Mouse (Mus musculus) intestine, embryonic 15.5 days (tissue): ENCODE measurements at regions not wholly inside any gene's neighbourhood (a gene's known extent, or its start where the extent isn't known, plus 50 kb on each side); places are given as distances from the start of the nearest gene placed in this dataset.

Experiments used
- ATAC-seq: fragments of 200-750 bp; cut with Nextera tagmentation; 2 replicates; pipeline ENCODE4 v1.8.0; 2017; ENCODE audit warnings: moderate TSS enrichment, moderate library complexity
- H3K27ac ChIP-seq: fragments of 300-500 bp; sonication (generic); 2 replicates; pipeline ENCODE4 v1.5.1; 2015; ENCODE audit warnings: mild to moderate bottlenecking, inconsistent platforms
- H3K27me3 ChIP-seq: fragments of 300-500 bp; sonication (generic); replicated peaks from 2 replicates; pipeline ENCODE4 v1.6.1; 2015; ENCODE audit warnings: inconsistent platforms
- H3K36me3 ChIP-seq: fragments of 300-500 bp; sonication (generic); 2 replicates; pipeline ENCODE4 v1.6.1; 2015; ENCODE audit warnings: inconsistent platforms
- H3K4me1 ChIP-seq: fragments of 300-500 bp; sonication (generic); replicated peaks from 2 replicates; pipeline ENCODE4 v1.6.1; 2015; ENCODE audit warnings: inconsistent platforms
- H3K4me2 ChIP-seq: fragments of 300-500 bp; sonication (generic); replicated peaks from 2 replicates; pipeline ENCODE4 v1.6.1; 2015; ENCODE audit warnings: mild to moderate bottlenecking, inconsistent platforms
- H3K4me3 ChIP-seq: fragments of 300-500 bp; sonication (generic); replicated peaks from 2 replicates; pipeline ENCODE4 v1.5.1; 2015; ENCODE audit warnings: inconsistent platforms
- H3K9ac ChIP-seq: fragments of 300-500 bp; sonication (generic); 2 replicates; pipeline ENCODE4 v1.6.1; 2015; ENCODE audit warnings: inconsistent platforms
- H3K9me3 ChIP-seq: fragments of 300-500 bp; sonication (generic); 2 replicates; pipeline ENCODE4 v1.6.1; 2016; ENCODE audit warnings: inconsistent platforms
- WGBS: fragments of 180-500 bp; shearing (Covaris S2); methylation state at CpG from one replicate; pipeline ENCODE4 v1.1.7; 2015; 5-methylcytosine and 5-hydroxymethylcytosine counted together

- Histone ChIP-seq H3K27ac (no peak overlapping the region), H3K36me3 (no peaks in the 10 kb centered on the region), H3K4me2 (no peak overlapping the region), H3K27me3 (no peaks in the 10 kb centered on the region), H3K9me3 (no peaks in the 10 kb centered on the region), H3K9ac (no peak overlapping the region), H3K4me3 (no peak overlapping the region), H3K4me1 (0 out of 2 replicates have a peak, but pooled peaks cover 3% of the 10 kb centered on the region)
- 74% methylated on average over 3 of the region's 3 CpGs for WGBS
- no peak for ATAC-seq
Measured at GRCm38 (mm10) chr13:40652916-40653315, 85.3 kb downstream of the Tfap2a start.

DNA sequence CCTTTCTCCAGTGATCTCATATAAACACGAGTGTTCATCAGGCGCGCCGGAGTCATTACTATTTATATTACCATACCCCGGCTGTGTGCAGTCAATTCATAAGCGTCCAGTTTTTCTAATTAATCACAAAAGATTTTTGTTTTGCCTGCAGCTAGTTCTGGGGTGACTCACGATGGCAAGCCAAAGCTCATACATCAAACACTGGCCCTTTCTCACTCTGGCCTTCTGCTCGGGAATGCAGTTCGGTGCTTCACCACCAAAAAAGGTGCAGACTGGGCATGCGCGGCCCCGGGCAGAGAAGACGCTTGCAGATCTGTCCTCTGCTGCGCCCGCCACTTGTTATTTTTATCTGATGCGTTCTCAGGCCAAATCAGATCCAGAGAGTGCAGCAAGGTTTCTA lies 87.1 kb downstream of the Tfap2a start:
- 33% methylated on average over 16 of the region's 16 CpGs for WGBS
- ATAC-seq: peak; percentile 75
- H3K4me2 ChIP-seq: peak overlapping the region; percentile 34; the same call in 1 of the 2 replicates
- H3K9ac ChIP-seq: no peak overlapping the region
- H3K4me3 ChIP-seq: no peak overlapping the region
- no peaks in the 10 kb centered on the region for H3K36me3 ChIP-seq
- H3K27ac ChIP-seq: peak overlapping the region; percentile 13; the same call in 1 of the 2 replicates
- no peaks in the 10 kb centered on the region for H3K9me3 ChIP-seq
- no peaks in the 10 kb centered on the region for H3K27me3 ChIP-seq
- 0 out of 2 replicates have a peak, but pooled peaks cover 3% of the 10 kb centered on the region for H3K4me1 ChIP-seq

- Histone ChIP-seq H3K36me3 (no peaks in the 10 kb centered on the region), H3K9me3 (no peaks in the 10 kb centered on the region), H3K4me1 (0 out of 2 replicates have a peak, but pooled peaks cover 3% of the 10 kb centered on the region), H3K9ac (no peak overlapping the region), H3K27me3 (no peaks in the 10 kb centered on the region), H3K4me3 (no peak overlapping the region), H3K27ac (0 out of 2 replicates have a peak overlapping the region, but pooled peaks have one; percentile 13), H3K4me2 (no peak overlapping the region)
- peak; percentile 49 for ATAC-seq
- 29% methylated on average over 10 of the region's 10 CpGs for WGBS
Measured at GRCm38 (mm10) chr13:40650036-40650709, 88.0 kb downstream of the Tfap2a start.

DNA sequence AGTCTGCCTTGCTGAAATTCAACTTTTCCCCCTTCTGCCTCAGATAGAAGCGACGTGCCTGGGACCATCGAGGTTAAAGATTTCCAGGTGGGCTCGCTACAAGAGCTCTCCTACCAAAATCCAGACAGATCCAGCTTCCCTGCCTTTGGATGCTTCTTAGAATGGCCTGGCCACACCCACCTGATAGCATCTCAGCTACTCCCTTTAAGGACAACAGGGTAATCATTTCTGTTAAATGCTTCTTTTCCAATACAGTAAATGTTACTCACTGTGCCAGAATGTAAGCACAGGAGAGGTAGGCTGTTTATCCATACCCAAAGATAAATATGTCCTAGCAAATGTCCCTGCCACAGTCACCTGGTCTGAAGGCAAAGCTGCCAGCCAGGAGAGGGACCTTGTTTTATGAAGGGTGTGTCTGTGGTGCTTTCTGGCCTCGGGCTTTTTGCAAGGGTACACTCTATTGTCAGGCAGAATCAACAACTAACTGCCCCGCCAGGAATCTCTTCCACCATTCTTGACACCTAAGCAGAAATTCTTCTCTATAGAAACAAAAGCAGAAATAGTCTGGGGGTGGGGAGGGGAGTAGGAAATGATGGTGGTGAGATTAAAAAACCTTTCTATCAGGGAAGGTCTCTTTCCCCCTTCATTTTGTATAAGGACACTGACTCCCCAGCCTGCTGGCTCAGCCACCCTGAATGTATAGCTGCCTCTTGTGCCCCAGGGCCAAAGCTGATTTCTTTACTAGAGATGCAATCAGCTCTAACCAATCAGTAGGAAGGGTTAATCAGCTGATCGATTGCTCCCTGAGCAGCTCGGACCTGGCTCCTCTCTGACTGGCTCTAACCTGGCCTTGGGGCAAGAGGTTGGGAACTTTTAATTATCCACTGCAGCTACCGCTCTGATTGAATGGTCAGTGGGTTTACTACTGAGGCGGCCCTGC lies 88.8 kb downstream of the Tfap2a start:
- ATAC-seq: no peak
- 42% methylated on average over 10 of the region's 10 CpGs for WGBS
- Histone ChIP-seq H3K9me3 (no peaks in the 10 kb centered on the region), H3K27me3 (no peaks in the 10 kb centered on the region), H3K4me2 (no peak overlapping the region), H3K36me3 (no peaks in the 10 kb centered on the region), H3K27ac (no peak overlapping the region), H3K4me1 (0 out of 2 replicates have a peak, but pooled peaks cover 3% of the 10 kb centered on the region), H3K9ac (no peak overlapping the region), H3K4me3 (no peak overlapping the region)

DNA sequence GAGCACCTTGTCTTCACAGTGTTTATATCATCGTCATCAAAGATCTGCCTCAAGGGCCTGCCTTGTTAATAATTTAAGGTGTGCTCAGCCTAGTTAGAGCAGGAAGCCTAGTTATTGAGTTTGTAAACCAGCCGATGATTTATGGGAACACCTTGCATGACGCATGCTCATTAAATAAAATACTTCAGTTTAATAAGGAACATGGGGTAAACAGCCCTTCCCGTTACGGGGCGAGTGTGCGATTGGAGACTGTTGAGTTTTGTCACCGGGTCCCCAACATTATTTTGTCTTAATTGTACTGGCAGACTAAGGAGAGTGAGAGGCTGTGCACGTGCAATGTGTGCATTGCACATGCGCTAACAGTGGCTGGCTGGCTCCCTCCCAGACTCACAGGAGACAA lies 92.0 kb downstream of the Tfap2a start:
- H3K4me3 ChIP-seq: no peak overlapping the region

GRCm38 (mm10) chr13:40645646-40646045 lies 92.5 kb downstream of the Tfap2a start:
- no peak overlapping the region for H3K4me3 ChIP-seq
- WGBS: 84% methylated on average over 3 of the region's 3 CpGs

More for the DNA sequence above, 92.0 kb downstream of the Tfap2a start:
- ATAC-seq: no peak
- 78% methylated on average over 10 of the region's 10 CpGs for WGBS
- no peak overlapping the region for H3K9ac ChIP-seq
- no peak overlapping the region for H3K4me2 ChIP-seq
- H3K27ac ChIP-seq: no peak overlapping the region
- no peaks in the 10 kb centered on the region for H3K36me3 ChIP-seq
- 0 out of 2 replicates have a peak, but pooled peaks cover 3% of the 10 kb centered on the region for H3K4me1 ChIP-seq
- no peaks in the 10 kb centered on the region for H3K9me3 ChIP-seq
- no peaks in the 10 kb centered on the region for H3K27me3 ChIP-seq

GRCm38 (mm10) chr13:40642931-40643330 lies 95.2 kb downstream of the Tfap2a start:
- Histone ChIP-seq H3K27me3 (no peaks in the 10 kb centered on the region), H3K4me1 (no peaks in the 10 kb centered on the region), H3K27ac (no peak overlapping the region), H3K9me3 (no peaks in the 10 kb centered on the region), H3K4me3 (no peak overlapping the region), H3K9ac (no peak overlapping the region), H3K36me3 (no peaks in the 10 kb centered on the region), H3K4me2 (no peak overlapping the region)
- 68% methylated on average over 6 of the region's 6 CpGs for WGBS
- no peak for ATAC-seq

More at GRCm38 (mm10) chr13:40645646-40646045, 92.5 kb downstream of the Tfap2a start:
- H3K9me3 ChIP-seq: no peaks in the 10 kb centered on the region
- H3K36me3 ChIP-seq: no peaks in the 10 kb centered on the region
- H3K4me2 ChIP-seq: no peak overlapping the region
- no peaks in the 10 kb centered on the region for H3K27me3 ChIP-seq
- H3K9ac ChIP-seq: no peak overlapping the region
- H3K4me1 ChIP-seq: 0 out of 2 replicates have a peak, but pooled peaks cover 3% of the 10 kb centered on the region
- H3K27ac ChIP-seq: no peak overlapping the region
- ATAC-seq: no peak

GRCm38 (mm10) chr13:40637269-40637668 lies 100.9 kb downstream of the Tfap2a start:
- H3K4me3 ChIP-seq: no peak overlapping the region
- no peak overlapping the region for H3K4me2 ChIP-seq
- no peaks in the 10 kb centered on the region for H3K36me3 ChIP-seq
- WGBS: 69% methylated on average over 6 of the region's 6 CpGs
- H3K9me3 ChIP-seq: no peaks in the 10 kb centered on the region
- H3K4me1 ChIP-seq: no peaks in the 10 kb centered on the region
- no peak overlapping the region for H3K27ac ChIP-seq
- no peaks in the 10 kb centered on the region for H3K27me3 ChIP-seq
- no peak for ATAC-seq
- H3K9ac ChIP-seq: no peak overlapping the region

DNA sequence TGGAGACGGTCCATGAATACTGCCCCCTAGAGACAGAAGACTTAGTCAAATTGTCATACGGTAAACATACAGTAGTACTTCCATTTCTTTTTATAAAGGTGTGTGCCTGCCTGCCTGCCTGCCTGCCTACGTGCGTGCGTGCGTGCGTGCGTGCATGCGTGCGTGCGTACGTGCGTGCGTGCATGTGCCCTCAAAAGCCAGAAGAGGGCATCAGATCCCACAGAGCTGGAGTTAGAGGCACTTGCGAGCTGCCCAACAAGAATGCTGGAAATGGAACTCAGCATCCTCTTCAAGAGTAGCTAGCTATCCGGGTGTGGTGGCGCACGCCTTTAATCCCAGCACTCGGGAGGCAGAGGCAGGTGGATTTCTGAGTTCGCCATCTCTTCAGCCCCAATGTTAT lies 120.3 kb downstream of the Tfap2a start:
- Histone ChIP-seq H3K4me1 (no peaks in the 10 kb centered on the region), H3K36me3 (no peaks in the 10 kb centered on the region), H3K9ac (no peak overlapping the region), H3K4me3 (no peak overlapping the region), H3K27me3 (no peaks in the 10 kb centered on the region), H3K4me2 (no peak overlapping the region), H3K9me3 (no peaks in the 10 kb centered on the region), H3K27ac (no peak overlapping the region)
- 96% methylated on average over 20 of the region's 20 CpGs for WGBS
- no peak for ATAC-seq

DNA sequence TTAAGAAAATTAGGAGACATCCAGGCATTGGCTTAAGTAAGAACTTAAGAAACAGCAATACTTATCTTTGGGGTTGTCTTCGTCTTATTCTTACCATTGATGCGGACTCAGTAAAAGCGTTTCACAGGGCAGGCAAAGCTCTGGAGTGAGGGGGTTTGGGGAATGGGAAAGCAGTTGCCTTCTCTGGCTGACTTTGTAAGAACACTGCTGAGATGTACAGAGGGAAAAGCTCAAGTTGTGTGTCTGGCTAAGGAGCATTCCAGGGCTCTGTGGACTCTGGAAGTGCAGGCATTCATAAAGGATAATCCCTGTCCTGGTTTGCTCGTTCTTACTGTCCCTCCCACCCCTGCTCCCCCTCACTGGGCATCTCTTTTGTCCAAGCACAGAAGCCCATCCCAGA lies 129.7 kb downstream of the Tfap2a start:
- Histone ChIP-seq H3K4me3 (no peak overlapping the region), H3K27ac (no peak overlapping the region), H3K27me3 (no peaks in the 10 kb centered on the region), H3K4me1 (no peaks in the 10 kb centered on the region), H3K9ac (no peak overlapping the region), H3K4me2 (no peak overlapping the region), H3K36me3 (no peaks in the 10 kb centered on the region), H3K9me3 (no peaks in the 10 kb centered on the region)
- 78% methylated on average over 4 of the region's 4 CpGs for WGBS
- ATAC-seq: no peak

DNA sequence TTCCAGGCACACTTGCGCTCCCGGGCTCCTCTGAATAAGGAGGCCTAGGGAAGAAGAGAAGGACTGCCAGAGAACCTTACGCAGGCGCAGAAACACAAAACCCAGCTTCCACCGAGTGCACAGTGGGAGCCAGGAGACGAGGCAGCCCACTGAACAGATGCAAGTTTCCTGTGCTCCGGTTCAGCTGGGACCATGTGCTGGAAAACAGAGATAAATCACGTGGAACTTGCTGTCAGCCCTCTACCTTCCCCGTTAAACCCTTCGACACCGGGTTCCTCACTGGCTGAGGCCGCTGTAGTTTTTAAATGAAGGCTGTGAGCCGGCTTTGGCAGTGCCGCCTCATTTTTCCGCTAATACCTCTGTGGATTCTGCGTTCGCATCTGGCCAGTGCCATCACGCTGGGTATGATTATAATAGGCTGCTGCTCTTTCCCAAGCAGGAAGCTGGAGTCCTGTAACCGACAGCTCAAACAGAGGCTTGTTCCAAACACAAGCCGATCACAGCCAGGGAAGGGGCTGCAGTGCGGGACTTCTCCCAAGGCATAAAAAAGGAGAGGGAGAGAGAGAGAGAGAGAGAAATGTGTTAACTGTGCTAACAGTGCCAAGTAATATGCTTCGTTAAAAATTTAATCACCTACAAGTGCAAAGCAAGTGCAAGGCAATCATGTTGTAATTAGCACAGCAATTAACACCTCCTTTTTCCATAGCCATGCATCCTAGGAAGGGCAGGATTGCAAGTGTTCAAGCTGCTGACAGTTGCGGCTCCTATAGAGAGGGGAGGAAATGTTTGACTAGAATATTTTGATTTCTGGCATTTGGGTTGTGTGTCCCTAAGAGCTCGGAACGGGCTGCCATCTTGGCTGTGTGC lies 131.5 kb downstream of the Tfap2a start:
- no peaks in the 10 kb centered on the region for H3K9me3 ChIP-seq
- no peaks in the 10 kb centered on the region for H3K27me3 ChIP-seq
- H3K4me2 ChIP-seq: peak overlapping the region; percentile 57
- 0 out of 2 replicates have a peak, but pooled peaks have one; percentile 53 for ATAC-seq
- no peaks in the 10 kb centered on the region for H3K36me3 ChIP-seq
- no peak overlapping the region for H3K9ac ChIP-seq
- H3K27ac ChIP-seq: no peak overlapping the region
- H3K4me3 ChIP-seq: peak overlapping the region; percentile 21
- 37% methylated on average over 25 of the region's 25 CpGs for WGBS
- no peaks in the 10 kb centered on the region for H3K4me1 ChIP-seq
